Mouse (Mus musculus) inflammation-experienced regulatory T-cells (primary cell): ENCODE results near the gene Timm9. TPM values are rescaled to one million over a fixed set of nuclear protein-coding genes. Genes with fewer than 3 reads are reported as not detected.

Experiments
- polyA plus RNA-seq, 2 experiments: library from polyadenylated mRNA; unstranded; fragments of 100-300 nt; shearing (Covaris generic); gene quantifications; one replicate each; pipeline ENCODE4 v1.2.1; 2017

Gene Timm9
- 10 to 100 TPM; 41.3 to 64.3 TPM for polyA plus RNA-seq

GRCm38 (mm10) chr12:71136130-71136973 is at the start of gene Timm9, which contains the start of gene 2700049A03Rik:
TSS of gene Timm9 (minus strand) at chr12:71136684.
TSS of gene 2700049A03Rik (plus strand) at chr12:71136848.

DNA sequence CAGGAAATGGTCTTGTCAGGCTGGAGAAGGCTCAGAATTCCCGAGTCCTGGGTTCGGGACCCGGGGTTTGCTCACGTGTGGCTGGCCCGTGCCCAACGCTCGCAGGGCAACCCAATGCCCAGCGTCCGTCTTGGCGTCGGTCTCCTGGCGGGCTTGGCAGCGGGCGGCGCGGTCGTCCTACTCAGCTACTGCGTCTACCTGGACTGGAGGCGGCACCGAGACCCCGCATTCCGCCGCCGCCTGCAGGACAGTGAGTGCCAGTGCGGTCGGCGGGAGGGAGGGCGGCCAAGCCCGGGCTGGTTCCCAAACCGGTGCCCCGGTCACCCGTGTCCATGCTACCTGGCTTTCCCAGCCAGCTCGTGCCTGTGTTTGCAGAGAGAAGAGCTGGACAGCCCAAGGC is 25.2 kb downstream of the Timm9 start, which contains the start of gene Tomm20l:
Tomm20l (plus strand) TSS at position 98 of the 400 bp plus-strand sequence.

Other genes with a start within 250 kb of the Timm9 start
- 100 to 1,000 TPM; 283 to 315 TPM for gene Actr10, start 198.8 kb downstream of the Timm9 start, polyA plus RNA-seq
- 100 to 1,000 TPM; 348 to 351 TPM for gene Psma3, start 162.1 kb downstream of the Timm9 start, polyA plus RNA-seq
- gene Arid4a, start 120.7 kb downstream of the Timm9 start, polyA plus RNA-seq = 100 to 1,000 TPM; 145 to 153 TPM
- under 1 TPM; 0.70 to 0.72 TPM for gene Tomm20l, start 25.3 kb downstream of the Timm9 start, polyA plus RNA-seq
- 10 to 100 TPM; 10.2 to 11.7 TPM for gene 2700049A03Rik, start 164 bp upstream of the Timm9 start, polyA plus RNA-seq
- 1 to 10 TPM in 1 of 2 experiments, under 1 TPM in 1; 0.33 to 2.2 TPM for gene Dact1, start 173.2 kb upstream of the Timm9 start, polyA plus RNA-seq